Mouse (Mus musculus): ENCODE data around the gene Lefty2. TPM values are rescaled to one million over a fixed set of nuclear protein-coding genes. Genes with fewer than 3 reads are reported as not detected.

The Lefty2 gene
- total RNA-seq, 2 experiments from 2014 or later, result 0.27 TPM; not detected in 1

Other genes starting within 250 kb of the Lefty2 start
- not detected for gene Mixl1, start 196.1 kb upstream of the Lefty2 start, total RNA-seq (2021)
- gene Acbd3, start 167.1 kb upstream of the Lefty2 start, total RNA-seq (2021), result 10 to 100 TPM; 29.9 to 31.5 TPM
- gene H3f3a, start 79.2 kb upstream of the Lefty2 start, total RNA-seq (2021), result 100 to 1,000 TPM; 868 to 930 TPM
- gene Sde2, start 42.0 kb upstream of the Lefty2 start, total RNA-seq (2021), result 10 to 100 TPM; 15.1 to 15.8 TPM
- 10 to 100 TPM; 16.7 to 17.4 TPM for gene Pycr2, start 11.2 kb downstream of the Lefty2 start, total RNA-seq (2021)
- 1 to 10 TPM in 1 of 2 experiments, under 1 TPM in 1; 0.57 to 1.1 TPM for gene Lefty1, start 41.9 kb downstream of the Lefty2 start, total RNA-seq (2021)
- 10 to 100 TPM; 15.1 to 18.5 TPM for gene Tmem63a, start 49.2 kb downstream of the Lefty2 start, total RNA-seq (2021)
- 10 to 100 TPM; 20.5 to 21.2 TPM for gene Ephx1, start 127.8 kb downstream of the Lefty2 start, total RNA-seq (2021)
- not detected for gene 9130409I23Rik, start 158.1 kb downstream of the Lefty2 start, total RNA-seq (2021)

Measured in heart, postnatal 10 days (tissue).